Mouse (Mus musculus) MEL (cell line): Measurements from ENCODE around the gene Nucb1. TPM values are rescaled to one million over a fixed set of nuclear protein-coding genes. Genes with fewer than 3 reads are reported as not detected.
"Not testable (repeated sequence)": the region's sequence is repeated elsewhere in the genome, so short reads cannot be mapped to it uniquely, and the experiment has no call there.

Source experiments
- DNase-seq: peaks from one replicate; pipeline ENCODE4 v3.0.0; 2011; ENCODE audit warnings: low read depth, low spot score
- H3K27ac ChIP-seq: 2 replicates; pipeline ENCODE4 v1.5.1; 2012; ENCODE audit warnings: low read depth, mild to moderate bottlenecking, control low read depth, low read length, moderate library complexity; ENCODE audit not compliant: control insufficient read depth
- H3K27me3 ChIP-seq, 2 experiments: fragments of 150-350 bp in 1 of 2; sonication (generic) in 1 of 2; 2 replicates each; pipeline ENCODE4 v1.6.1; 2012; ENCODE audit warnings: low read length in 2 of 2, mild to moderate bottlenecking in 2 of 2, improper control_type of control experiment in 1 of 2, moderate library complexity in 1 of 2; ENCODE audit not compliant: insufficient read depth in 2 of 2, control insufficient read depth in 1 of 2
- H3K36me3 ChIP-seq, 2 experiments: 2 replicates each; pipeline ENCODE4 v1.6.1; 2012 to 2014; ENCODE audit warnings: low read length in 2 of 2, improper control_type of control experiment in 1 of 2, inconsistent platforms in 1 of 2, mild to moderate bottlenecking in 1 of 2; ENCODE audit not compliant: insufficient read depth in 2 of 2, control insufficient read depth in 1 of 2
- H3K4me1 ChIP-seq, 2 experiments: fragments of 150-350 bp in 1 of 2; sonication (generic) in 1 of 2; 2 replicates each; pipeline ENCODE4 v1.6.1; 2012; ENCODE audit warnings: low read length in 2 of 2, improper control_type of control experiment in 1 of 2, mild to moderate bottlenecking in 1 of 2; ENCODE audit not compliant: insufficient read depth in 2 of 2, control insufficient read depth in 1 of 2
- H3K4me3 ChIP-seq, 2 experiments: fragments of 150-350 bp in 1 of 2; sonication (generic) in 1 of 2; 2 replicates each; pipeline ENCODE4 v1.5.1; 2012; ENCODE audit warnings: low read depth in 2 of 2, low read length in 2 of 2, mild to moderate bottlenecking in 2 of 2, moderate library complexity in 2 of 2, control low read depth in 1 of 2, improper control_type of control experiment in 1 of 2; ENCODE audit not compliant: control insufficient read depth in 1 of 2, insufficient read depth in 1 of 2
- H3K79me2 ChIP-seq: 2 replicates; pipeline ENCODE4 v1.6.1; 2012; ENCODE audit warnings: mild to moderate bottlenecking, low read length, moderate library complexity; ENCODE audit not compliant: control insufficient read depth, poor library complexity, insufficient read depth
- H3K9ac ChIP-seq: 2 replicates; pipeline ENCODE4 v1.6.1; 2012; ENCODE audit warnings: low read depth, mild to moderate bottlenecking, control low read depth, low read length, moderate library complexity; ENCODE audit not compliant: control insufficient read depth, poor library complexity, severe bottlenecking
- H3K9me3 ChIP-seq: fragments of 150-350 bp; sonication (generic); replicated peaks from 2 replicates; pipeline ENCODE4 v1.6.1; 2012; ENCODE audit warnings: mild to moderate bottlenecking, low read length, improper control_type of control experiment, moderate library complexity; ENCODE audit not compliant: insufficient read depth
- BHLHE40 ChIP-seq: IDR thresholded peaks from 2 replicates; pipeline ENCODE4 v1.6.1; 2012; ENCODE audit warnings: low read depth, mild to moderate bottlenecking, inconsistent platforms, low read length, improper control_type of control experiment, borderline replicate concordance
- CHD2 ChIP-seq: IDR thresholded peaks from 2 replicates; pipeline ENCODE4 v1.6.1; 2011; ENCODE audit warnings: low read length, improper control_type of control experiment
- CTCF ChIP-seq, 3 experiments: IDR thresholded peaks in 2 of 3; conservative IDR thresholded peaks in 1 of 3; 2 replicates each; pipeline ENCODE4 v1.5.1; 2011 to 2012; ENCODE audit warnings: low read length in 3 of 3, low read depth in 2 of 3, mild to moderate bottlenecking in 2 of 3, improper control_type of control experiment in 1 of 3, inconsistent platforms in 1 of 3, mixed read lengths in 1 of 3, moderate library complexity in 1 of 3; ENCODE audit not compliant: control insufficient read depth in 1 of 3, insufficient read depth in 1 of 3, poor library complexity in 1 of 3, severe bottlenecking in 1 of 3
- GABPA ChIP-seq: IDR thresholded peaks from 2 replicates; pipeline ENCODE4 v1.6.1; 2012; ENCODE audit warnings: low read depth, mild to moderate bottlenecking, inconsistent platforms, low read length, improper control_type of control experiment, moderate library complexity
- HCFC1 ChIP-seq: IDR thresholded peaks from 2 replicates; pipeline ENCODE4 v1.6.1; 2012; ENCODE audit warnings: low read depth, mild to moderate bottlenecking, inconsistent platforms, low read length, improper control_type of control experiment, moderate library complexity
- JUND ChIP-seq: IDR thresholded peaks from 2 replicates; pipeline ENCODE4 v1.6.1; 2011; ENCODE audit warnings: low read depth, mild to moderate bottlenecking, improper control_type of control experiment, low read length
- MYC ChIP-seq: IDR thresholded peaks from 2 replicates; pipeline ENCODE4 v1.6.1; 2011; ENCODE audit warnings: low read depth, mild to moderate bottlenecking, low read length, improper control_type of control experiment, moderate library complexity
- POLR2AphosphoS2 ChIP-seq: IDR thresholded peaks from 2 replicates; pipeline ENCODE4 v1.6.1; 2011; ENCODE audit warnings: low read length, improper control_type of control experiment
- RCOR1 ChIP-seq: IDR thresholded peaks from 2 replicates; pipeline ENCODE4 v1.6.1; 2012; ENCODE audit warnings: low read depth, mild to moderate bottlenecking, inconsistent platforms, low read length, improper control_type of control experiment
- SIN3A ChIP-seq: IDR thresholded peaks from 2 replicates; pipeline ENCODE4 v1.6.1; 2012; ENCODE audit warnings: low read length, improper control_type of control experiment, inconsistent platforms
- UBTF ChIP-seq: IDR thresholded peaks from 2 replicates; pipeline ENCODE4 v1.6.1; 2012; ENCODE audit warnings: low read depth, mild to moderate bottlenecking, inconsistent platforms, low read length, improper control_type of control experiment, moderate library complexity, borderline replicate concordance; ENCODE audit not compliant: insufficient read depth
- USF1 ChIP-seq: IDR thresholded peaks from 2 replicates; pipeline ENCODE4 v1.6.1; 2014; ENCODE audit warnings: low read depth, mild to moderate bottlenecking, inconsistent platforms, low read length, improper control_type of control experiment, moderate library complexity
- USF2 ChIP-seq, 2 experiments: IDR thresholded peaks; 2 replicates each; pipeline ENCODE4 v1.6.1; 2011 to 2012; ENCODE audit warnings: improper control_type of control experiment in 2 of 2, low read length in 2 of 2, borderline replicate concordance in 1 of 2, inconsistent platforms in 1 of 2, low read depth in 1 of 2, mild to moderate bottlenecking in 1 of 2; ENCODE audit not compliant: insufficient read depth in 1 of 2
- polyA plus RNA-seq, 2 experiments: library from polyadenylated mRNA; stranded (reverse) in 1 of 2; unstranded in 1 of 2; fragments of >175 nt in 1 of 2; fragments of >200 nt in 1 of 2; gene quantifications; 2 replicates each; pipeline versions ENCODE4 v1.2.1 to v1.2.4; 2012; ENCODE audit warnings: low replicate concordance in 2 of 2, low read depth in 1 of 2; ENCODE audit not compliant: insufficient read length in 2 of 2, insufficient read depth in 1 of 2, missing spikeins in 1 of 2
- total RNA-seq: library from RNA; depleted of rRNA; stranded (reverse); fragments of 300-350 nt; gene quantifications from 2 replicates; pipeline ENCODE4 v1.2.3, GENCODE M21; 2012

Nucb1 gene
- total and polyA plus RNA-seq, 3 experiments = 92.3 to 343 (median 196) TPM

- no peak overlapping the region for H3K4me3 ChIP-seq
- peaks cover 14% of the 10 kb centered on the region for H3K79me2 ChIP-seq
- H3K27ac ChIP-seq = no peak overlapping the region
- peak; percentile 88 for TF ChIP-seq HCFC1
- TF ChIP-seq RCOR1 = no peak
- TF ChIP-seq, all 39 proteins: peak for 1
- peaks cover 4 to 11% of the 10 kb centered on the region in 2 experiments; a peak in 3 of 4 replicates for H3K4me1 ChIP-seq
- no peak for DNase-seq
- H3K9ac ChIP-seq = no peak overlapping the region
- peaks cover 0 to 25% of the 10 kb centered on the region in 2 experiments; a peak in 2 of 4 replicates for H3K36me3 ChIP-seq
- no peaks in the 10 kb centered on the region for H3K9me3 ChIP-seq
- H3K27me3 ChIP-seq = no peaks in the 10 kb centered on the region
These were observed 9.3 kb upstream of the Nucb1 start for GRCm38 (mm10) chr7:45519345-45520120.

- no peaks in the 10 kb centered on the region for H3K9me3 ChIP-seq
- peaks cover 4 to 7% of the 10 kb centered on the region in 2 experiments; a peak in 3 of 4 replicates for H3K4me1 ChIP-seq
- no peak for DNase-seq
- H3K36me3 ChIP-seq = peaks cover 0 to 22% of the 10 kb centered on the region in 2 experiments; a peak in 2 of 4 replicates
- no peak overlapping the region for H3K9ac ChIP-seq
- no peak overlapping the region for H3K4me3 ChIP-seq
- no peak overlapping the region for H3K27ac ChIP-seq
- TF ChIP-seq CHD2 (no peak), USF2 (IDR thresholded peaks at IDR 0.05; ENCODE audit: borderline replicate concordance in 1 of 2, insufficient read depth in 1 of 2, low read depth in 1 of 2, low read length in 2 of 2) (no peak)
- peaks cover 7% of the 10 kb centered on the region for H3K79me2 ChIP-seq
- no peaks in the 10 kb centered on the region for H3K27me3 ChIP-seq
These were observed 8.4 kb upstream of the Nucb1 start for GRCm38 (mm10) chr7:45518618-45519017.

- H3K9ac ChIP-seq, DNase-seq, H3K9me3 ChIP-seq, H3K4me1 ChIP-seq, H3K27ac ChIP-seq, H3K79me2 ChIP-seq, H3K4me3 ChIP-seq, H3K27me3 ChIP-seq, H3K36me3 ChIP-seq: not testable (repeated sequence)
- 0 out of 2 replicates have a peak, but pooled peaks have one; percentile 38 for TF ChIP-seq MYC
- TF ChIP-seq CTCF (IDR thresholded peaks at IDR 0.05 in 2 of 3, conservative IDR thresholded peaks at IDR 0.05 in 1 of 3; ENCODE audit: control insufficient read depth in 1 of 3, insufficient read depth in 1 of 3, low read depth in 2 of 3, low read length in 3 of 3, poor library complexity in 1 of 3, severe bottlenecking in 1 of 3) = peak in 2 of 3 experiments; percentile 9 to 12; a peak in 2 of 6 replicates
These were observed 6.6 kb upstream of the Nucb1 start for GRCm38 (mm10) chr7:45516846-45517245.

- TF ChIP-seq GABPA = no peak
- TF ChIP-seq CHD2 = no peak
- TF ChIP-seq JUND = no peak
- TF ChIP-seq USF1 = no peak
- no peak for TF ChIP-seq BHLHE40
- TF ChIP-seq POLR2AphosphoS2 = no peak
- no peak for TF ChIP-seq UBTF
- no peak for TF ChIP-seq SIN3A
- Histone ChIP-seq H3K9ac (no peak overlapping the region), H3K4me3 (no peak overlapping the region), H3K4me1 (no peaks in the 10 kb centered on the region), H3K27ac (no peak overlapping the region), H3K27me3 (no peaks in the 10 kb centered on the region), H3K79me2 (no peaks in the 10 kb centered on the region; the same call in 1 of the 2 replicates), H3K36me3 (no peaks in the 10 kb centered on the region), H3K9me3 (no peaks in the 10 kb centered on the region)
- DNase-seq = peak; percentile 49
These were observed 5.2 kb upstream of the Nucb1 start for GRCm38 (mm10) chr7:45515436-45515835.
